Mouse (Mus musculus) forebrain, embryonic 15.5 days (tissue): ENCODE measurements around the gene Rasd2. TPM values are rescaled to one million over a fixed set of nuclear protein-coding genes. Genes with fewer than 3 reads are reported as not detected.

ENCODE experiments used
- ATAC-seq: fragments of 200-750 bp; cut with Nextera tagmentation; replicated peaks from 2 replicates; pipeline ENCODE4 v1.8.0; 2017; ENCODE audit warnings: mild to moderate bottlenecking, moderate TSS enrichment, moderate library complexity
- H3K27ac ChIP-seq: fragments of 300-500 bp; sonication (generic); replicated peaks from 2 replicates; pipeline ENCODE4 v1.5.1; 2015; ENCODE audit warnings: mild to moderate bottlenecking, inconsistent platforms
- H3K27me3 ChIP-seq: fragments of 300-500 bp; sonication (generic); 2 replicates; pipeline ENCODE4 v1.6.1; 2015; ENCODE audit warnings: inconsistent platforms
- H3K36me3 ChIP-seq: fragments of 300-500 bp; sonication (generic); 2 replicates; pipeline ENCODE4 v1.6.1; 2015; ENCODE audit warnings: mild to moderate bottlenecking, inconsistent platforms
- H3K4me1 ChIP-seq: fragments of 300-500 bp; sonication (generic); 2 replicates; pipeline ENCODE4 v1.6.1; 2015; ENCODE audit warnings: inconsistent platforms
- H3K4me2 ChIP-seq: fragments of 300-500 bp; sonication (generic); replicated peaks from 2 replicates; pipeline ENCODE4 v1.6.1; 2015; ENCODE audit warnings: mild to moderate bottlenecking, inconsistent platforms
- H3K4me3 ChIP-seq: fragments of 300-500 bp; sonication (generic); 2 replicates; pipeline ENCODE4 v1.5.1; 2015; ENCODE audit warnings: mild to moderate bottlenecking, inconsistent platforms
- H3K9ac ChIP-seq: fragments of 300-500 bp; sonication (generic); replicated peaks from 2 replicates; pipeline ENCODE4 v1.6.1; 2015; ENCODE audit warnings: mild to moderate bottlenecking, inconsistent platforms
- H3K9me3 ChIP-seq: fragments of 300-500 bp; sonication (generic); 2 replicates; pipeline ENCODE4 v1.6.1; 2016; ENCODE audit warnings: inconsistent platforms
- WGBS: fragments of 180-500 bp; shearing (Covaris S2); methylation state at CpG from one replicate; pipeline ENCODE4 v1.1.7; 2015; ENCODE audit warnings: mixed read lengths; 5-methylcytosine and 5-hydroxymethylcytosine counted together
- polyA plus RNA-seq: library from polyadenylated mRNA; unstranded; fragments of >200 nt; fragmentation: Nextera tagmentation; extraction: Ambion mirVana; gene quantifications from 2 replicates; pipeline ENCODE4 v1.2.1, GENCODE M21; 2015

The Rasd2 gene
- polyA plus RNA-seq = 0.80 and 1.4 TPM in 2 replicates

- Histone ChIP-seq H3K27ac (no peak within 1 kb of the TSS), H3K4me3 (peak within 1 kb of the TSS; percentile 61), H3K36me3 (no peaks in the 10 kb centered on the region), H3K9ac (peak within 1 kb of the TSS; percentile 47), H3K9me3 (no peaks in the 10 kb centered on the region), H3K4me2 (peak within 1 kb of the TSS; percentile 90), H3K27me3 (peaks cover 44% of the 10 kb centered on the region), H3K4me1 (peaks cover 14% of the 10 kb centered on the region)
- ATAC-seq = peak; percentile 6; the same call in 1 of the 2 replicates
- WGBS = 1% methylated on average over 42 of the region's 42 CpGs
Measured at GRCm38 (mm10) chr8:75213686-75214085, at the start of gene Rasd2. Rasd2 (plus strand) TSS chr8:75213944.

GRCm38 (mm10) chr8:75169363-75169762 lies 44.4 kb upstream of the Rasd2 start:
- H3K4me1 ChIP-seq = no peaks in the 10 kb centered on the region
- no peak overlapping the region for H3K4me2 ChIP-seq
- no peaks in the 10 kb centered on the region for H3K9me3 ChIP-seq
- no peak overlapping the region for H3K27ac ChIP-seq
- H3K9ac ChIP-seq = no peak overlapping the region
- no peak overlapping the region for H3K4me3 ChIP-seq
- ATAC-seq = peak; percentile 85
- no peaks in the 10 kb centered on the region for H3K36me3 ChIP-seq
- WGBS = 41% methylated on average over 5 of the region's 5 CpGs
- no peaks in the 10 kb centered on the region for H3K27me3 ChIP-seq

- ATAC-seq = no peak
- WGBS = 81% methylated on average over 6 of the region's 6 CpGs
- Histone ChIP-seq H3K9me3 (no peaks in the 10 kb centered on the region), H3K4me3 (no peak overlapping the region), H3K4me1 (no peaks in the 10 kb centered on the region), H3K27ac (no peak overlapping the region), H3K36me3 (no peaks in the 10 kb centered on the region), H3K27me3 (no peaks in the 10 kb centered on the region), H3K9ac (no peak overlapping the region), H3K4me2 (no peak overlapping the region)
Measured at GRCm38 (mm10) chr8:75172009-75172685, 41.6 kb upstream of the Rasd2 start.

GRCm38 (mm10) chr8:75193022-75193421 lies 20.7 kb upstream of the Rasd2 start:
- Histone ChIP-seq H3K27ac (no peak overlapping the region), H3K4me1 (no peaks in the 10 kb centered on the region), H3K4me2 (no peak overlapping the region), H3K4me3 (no peak overlapping the region), H3K9me3 (no peaks in the 10 kb centered on the region), H3K36me3 (no peaks in the 10 kb centered on the region), H3K9ac (no peak overlapping the region), H3K27me3 (no peaks in the 10 kb centered on the region)
- 77% methylated on average over 3 of the region's 3 CpGs for WGBS
- ATAC-seq = no peak

GRCm38 (mm10) chr8:75194473-75195071 lies 19.2 kb upstream of the Rasd2 start:
- H3K4me2 ChIP-seq = no peak overlapping the region
- 32% methylated on average over 4 of the region's 4 CpGs for WGBS
- H3K36me3 ChIP-seq = no peaks in the 10 kb centered on the region
- no peak overlapping the region for H3K27ac ChIP-seq
- H3K9me3 ChIP-seq = no peaks in the 10 kb centered on the region
- no peak overlapping the region for H3K9ac ChIP-seq
- H3K4me1 ChIP-seq = no peaks in the 10 kb centered on the region
- no peak for ATAC-seq
- H3K27me3 ChIP-seq = no peaks in the 10 kb centered on the region
- no peak overlapping the region for H3K4me3 ChIP-seq

- Histone ChIP-seq H3K27ac (no peak overlapping the region), H3K36me3 (no peaks in the 10 kb centered on the region), H3K4me2 (no peak overlapping the region), H3K9me3 (no peaks in the 10 kb centered on the region), H3K4me3 (no peak overlapping the region), H3K9ac (no peak overlapping the region), H3K27me3 (no peaks in the 10 kb centered on the region), H3K4me1 (no peaks in the 10 kb centered on the region)
- no peak for ATAC-seq
- WGBS = 92% methylated on average over 3 of the region's 3 CpGs
Measured at GRCm38 (mm10) chr8:75197170-75197569, 16.6 kb upstream of the Rasd2 start.

GRCm38 (mm10) chr8:75197862-75198261 lies 15.9 kb upstream of the Rasd2 start:
- H3K4me1 ChIP-seq = no peaks in the 10 kb centered on the region
- H3K4me2 ChIP-seq = no peak overlapping the region
- ATAC-seq = no peak
- no peak overlapping the region for H3K9ac ChIP-seq
- H3K4me3 ChIP-seq = no peak overlapping the region
- no peaks in the 10 kb centered on the region for H3K36me3 ChIP-seq
- H3K27me3 ChIP-seq = no peaks in the 10 kb centered on the region
- WGBS = 78% methylated on average over 4 of the region's 4 CpGs
- H3K27ac ChIP-seq = no peak overlapping the region
- H3K9me3 ChIP-seq = no peaks in the 10 kb centered on the region

- no peak overlapping the region for H3K27ac ChIP-seq
- ATAC-seq = no peak
- H3K9ac ChIP-seq = no peak overlapping the region
- no peaks in the 10 kb centered on the region for H3K9me3 ChIP-seq
- no peaks in the 10 kb centered on the region for H3K36me3 ChIP-seq
- H3K4me1 ChIP-seq = no peaks in the 10 kb centered on the region
- no peak overlapping the region for H3K4me3 ChIP-seq
- no peak overlapping the region for H3K4me2 ChIP-seq
- H3K27me3 ChIP-seq = no peaks in the 10 kb centered on the region
Measured at GRCm38 (mm10) chr8:75198300-75198699, 15.4 kb upstream of the Rasd2 start.

- Histone ChIP-seq H3K27ac (no peak overlapping the region), H3K9me3 (no peaks in the 10 kb centered on the region), H3K4me1 (no peaks in the 10 kb centered on the region), H3K36me3 (no peaks in the 10 kb centered on the region), H3K27me3 (no peaks in the 10 kb centered on the region), H3K9ac (no peak overlapping the region), H3K4me3 (no peak overlapping the region), H3K4me2 (no peak overlapping the region)
- peak; percentile 75 for ATAC-seq
- 65% methylated on average over 5 of the region's 5 CpGs for WGBS
Measured at GRCm38 (mm10) chr8:75198988-75199765, 14.6 kb upstream of the Rasd2 start.

GRCm38 (mm10) chr8:75199914-75200313 lies 13.8 kb upstream of the Rasd2 start:
- Histone ChIP-seq H3K4me2 (no peak overlapping the region), H3K9me3 (no peaks in the 10 kb centered on the region), H3K27me3 (no peaks in the 10 kb centered on the region), H3K9ac (no peak overlapping the region), H3K4me3 (no peak overlapping the region), H3K4me1 (no peaks in the 10 kb centered on the region), H3K36me3 (no peaks in the 10 kb centered on the region), H3K27ac (no peak overlapping the region)
- no peak for ATAC-seq
- 58% methylated on average over 1 of the region's 1 CpGs for WGBS

- H3K4me1 ChIP-seq = no peaks in the 10 kb centered on the region
- WGBS = 90% methylated on average over 8 of the region's 8 CpGs
- no peaks in the 10 kb centered on the region for H3K27me3 ChIP-seq
- no peak overlapping the region for H3K4me3 ChIP-seq
- no peak overlapping the region for H3K4me2 ChIP-seq
- no peak for ATAC-seq
- H3K9ac ChIP-seq = no peak overlapping the region
- no peaks in the 10 kb centered on the region for H3K9me3 ChIP-seq
- H3K36me3 ChIP-seq = no peaks in the 10 kb centered on the region
- H3K27ac ChIP-seq = no peak overlapping the region
Measured at GRCm38 (mm10) chr8:75202041-75202656, 11.6 kb upstream of the Rasd2 start.

- ATAC-seq = no peak
- Histone ChIP-seq H3K9me3 (no peaks in the 10 kb centered on the region), H3K4me3 (no peak overlapping the region), H3K4me1 (no peaks in the 10 kb centered on the region), H3K36me3 (no peaks in the 10 kb centered on the region), H3K9ac (no peak overlapping the region), H3K4me2 (no peak overlapping the region), H3K27ac (no peak overlapping the region), H3K27me3 (no peaks in the 10 kb centered on the region)
- 84% methylated on average over 3 of the region's 3 CpGs for WGBS
Measured at GRCm38 (mm10) chr8:75202913-75203312, 10.8 kb upstream of the Rasd2 start.
